Mouse (Mus musculus): ENCODE data around the gene Fam181a. TPM values are rescaled to one million over a fixed set of nuclear protein-coding genes. Genes with fewer than 3 reads are reported as not detected.

Fam181a gene
- total RNA-seq, 2 experiments from 2014 or later, result not detected

DNA sequence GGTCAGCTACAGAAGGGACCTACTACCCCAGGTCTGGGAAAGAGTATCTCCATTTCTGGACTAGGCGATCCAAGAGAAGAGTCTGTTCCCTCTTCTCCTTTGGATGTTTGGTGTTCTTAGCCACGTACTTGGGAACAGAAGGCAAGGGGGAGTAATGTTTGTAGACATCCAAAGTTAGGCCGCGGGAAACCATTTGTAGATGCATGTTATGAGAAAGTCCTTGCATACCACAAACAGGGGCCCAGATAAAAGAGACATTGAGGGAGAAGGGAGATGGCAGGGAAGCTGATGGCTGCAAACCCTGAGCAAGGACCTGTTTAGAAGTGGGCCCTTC, 45.6 kb downstream of the Fam181a start:
- no peak for DNase-seq

DNA sequence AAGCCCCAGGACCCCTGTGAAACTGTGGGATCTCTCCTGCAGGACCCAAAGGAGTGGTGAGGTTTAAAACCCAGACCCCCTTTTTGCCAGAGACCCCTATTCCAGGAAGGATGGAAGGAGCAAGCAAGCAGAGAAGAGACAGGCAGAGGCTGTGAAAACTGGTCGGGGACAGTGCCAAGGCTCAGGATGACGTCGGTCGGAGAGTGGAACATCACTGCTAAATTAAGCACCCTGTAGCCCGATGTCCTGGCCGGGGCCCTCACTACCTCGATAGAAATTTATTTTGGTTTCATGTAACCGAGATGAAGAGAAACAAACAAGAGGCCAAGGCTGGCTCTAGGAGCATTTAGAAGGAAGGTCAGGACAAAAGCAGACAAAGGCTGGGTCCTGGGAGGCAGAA, 47.4 kb downstream of the Fam181a start:
- peak in 1 of 2 experiments; percentile 42 for DNase-seq

DNA sequence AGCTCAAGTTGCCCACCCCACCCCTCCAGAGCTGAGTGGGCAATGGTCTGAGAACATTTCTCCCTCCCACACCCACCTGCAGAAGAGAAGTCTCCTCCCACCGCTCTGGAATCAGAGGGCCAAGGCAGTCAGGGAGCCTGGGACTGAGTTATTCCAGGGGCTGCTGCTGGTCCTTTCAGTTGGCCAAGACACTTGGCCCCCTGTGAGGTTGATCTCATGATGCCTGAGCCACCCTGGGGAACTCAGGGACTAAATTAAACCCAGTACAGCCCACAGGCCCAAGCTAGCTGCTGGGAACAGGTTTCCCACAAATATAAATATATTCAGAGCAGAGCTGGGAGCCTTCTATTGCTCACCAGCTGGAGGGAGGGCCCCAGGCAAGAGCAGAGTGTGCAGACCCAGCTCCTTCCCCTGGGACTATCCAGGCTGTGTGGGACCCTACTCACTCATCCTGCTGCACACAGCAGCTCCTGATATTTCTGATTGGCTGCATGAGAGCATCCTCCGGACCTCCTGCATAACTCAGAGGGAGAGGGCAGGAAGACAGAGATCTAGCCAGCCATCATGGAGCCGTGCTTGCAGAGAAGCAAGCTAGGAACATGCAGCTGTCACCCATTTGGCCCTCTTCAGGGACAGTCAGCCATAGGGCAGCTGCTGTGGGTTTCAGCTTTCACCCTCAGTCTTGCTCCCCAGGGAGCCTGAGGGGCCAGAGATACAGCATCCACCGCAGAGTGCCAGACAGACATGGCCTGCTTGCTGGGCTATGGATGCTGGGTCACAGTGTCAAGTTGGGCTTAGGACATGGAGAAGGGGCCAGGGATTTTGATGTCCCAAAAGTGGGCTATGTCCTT, 48.4 kb downstream of the Fam181a start:
- DNase-seq, result no peak

DNA sequence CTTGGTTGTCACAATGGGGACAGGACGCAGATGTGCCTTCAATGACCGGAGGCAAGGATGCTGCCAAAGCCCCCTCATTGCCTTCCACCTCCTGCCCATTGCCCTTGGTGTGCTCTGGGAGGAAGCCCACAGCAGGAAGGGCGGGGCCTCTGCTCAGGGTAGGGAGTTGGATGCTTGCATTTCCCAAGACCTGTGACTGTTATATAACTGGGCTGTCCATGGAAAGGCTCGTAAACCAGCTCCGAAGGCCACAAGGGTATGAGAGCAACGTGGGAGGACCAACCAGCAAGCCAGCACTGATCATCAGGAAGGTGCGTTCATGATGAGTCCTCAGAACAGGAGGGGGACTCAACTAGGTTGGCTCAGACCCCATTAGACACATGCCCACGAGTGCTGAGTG, 50.0 kb downstream of the Fam181a start:
- DNase-seq, result no peak

DNA sequence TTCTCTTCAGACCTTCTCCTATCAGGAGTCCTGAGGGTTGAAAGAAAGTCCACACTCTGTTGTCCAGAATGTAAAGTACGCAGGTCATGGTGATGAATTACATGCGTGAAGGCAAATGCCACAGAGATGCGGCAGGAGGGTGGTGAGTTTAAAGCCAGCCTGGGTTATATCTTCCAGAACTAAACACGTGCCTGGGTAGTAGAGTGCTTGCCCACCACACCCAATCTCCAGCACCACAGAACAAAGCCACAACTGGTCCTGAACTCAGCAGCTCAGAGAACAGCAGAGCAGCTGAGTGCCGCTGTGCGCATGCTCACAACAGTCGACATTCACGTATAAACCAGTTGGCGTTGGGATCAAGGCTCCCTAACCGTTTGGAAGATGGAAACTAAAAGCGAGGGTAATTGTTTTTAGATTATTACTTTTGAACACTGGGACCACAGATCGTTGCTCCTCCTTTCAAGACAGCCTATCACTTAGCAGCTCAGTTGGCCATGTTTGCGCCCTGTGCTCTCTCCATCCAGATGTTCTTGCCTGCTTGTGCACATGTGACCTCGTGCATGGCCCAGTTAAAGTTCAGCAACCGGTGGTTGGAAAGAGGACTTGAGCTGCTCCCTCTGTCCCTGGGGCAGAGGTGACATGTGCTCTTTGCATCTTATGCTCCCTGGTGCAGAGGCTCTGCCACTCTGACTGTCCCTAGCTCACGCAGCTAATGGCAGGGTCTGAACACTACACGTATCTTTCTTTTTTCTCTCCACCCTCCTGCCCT, 50.9 kb downstream of the Fam181a start:
- no peak for DNase-seq

DNA sequence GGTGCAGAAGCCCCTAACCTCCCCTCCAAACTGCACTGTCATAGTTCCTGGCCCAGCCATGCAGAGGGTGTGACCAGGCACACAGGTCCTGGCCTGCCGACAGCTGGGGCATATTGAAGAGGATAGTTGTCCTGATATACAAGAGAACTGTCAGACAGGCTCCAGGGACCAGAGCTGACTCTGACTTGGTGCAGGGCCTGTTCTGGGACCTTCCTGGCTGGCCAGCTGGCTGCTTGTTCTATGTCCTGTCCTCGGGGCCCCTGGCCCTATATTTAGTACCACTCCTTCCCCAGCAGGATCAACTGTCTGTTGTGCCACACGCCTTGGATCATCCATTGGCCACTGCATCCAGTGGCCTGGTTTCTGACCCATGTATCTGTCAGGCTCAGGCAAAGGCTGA, 51.6 kb downstream of the Fam181a start:
- no peak for DNase-seq

Other genes with a start within 250 kb of the Fam181a start
- 1 to 10 TPM; 2.1 to 2.6 TPM for gene Prima1, start 68.8 kb upstream of the Fam181a start, total RNA-seq (2021)
- gene Asb2, start 45.0 kb downstream of the Fam181a start, total RNA-seq (2021), result 1 to 10 TPM; 1.1 to 1.3 TPM
- 1 to 10 TPM; 2.8 to 3.7 TPM for gene Otub2, start 77.7 kb downstream of the Fam181a start, total RNA-seq (2021)
- 1 to 10 TPM; 1.5 to 1.7 TPM for gene 9330161L09Rik, start 96.8 kb downstream of the Fam181a start, total RNA-seq (2021)
- 100 to 1,000 TPM; 121 to 122 TPM for gene Ddx24, start 114.9 kb downstream of the Fam181a start, total RNA-seq (2021)
- 1,000 to 10,000 TPM; 1,339 to 1,709 TPM for gene Ifi27, start 123.2 kb downstream of the Fam181a start, total RNA-seq (2021)
- 100 to 1,000 TPM; 128 to 279 TPM for gene Ifi27l2a, start 132.7 kb downstream of the Fam181a start, total RNA-seq (2021)
- not detected for gene Ifi27l2b, start 146.2 kb downstream of the Fam181a start, total RNA-seq (2021)
- 1 to 10 TPM; 4.0 to 4.4 TPM for gene Ppp4r4, start 221.3 kb downstream of the Fam181a start, total RNA-seq (2021)